Mouse (Mus musculus) testis, adult 2 months (tissue): ENCODE data around the gene Psrc1. TPM values are rescaled to one million over a fixed set of nuclear protein-coding genes. Genes with fewer than 3 reads are reported as not detected.

Experiments used
- H3K27ac ChIP-seq: fragments of 200-500 bp; 2 replicates; pipeline ENCODE4 v1.5.1; 2012; ENCODE audit warnings: low read depth, low read length; ENCODE audit not compliant: control insufficient read depth, insufficient read depth
- H3K27me3 ChIP-seq: fragments of 200-500 bp; 2 replicates; pipeline ENCODE4 v1.6.1; 2012; ENCODE audit warnings: mild to moderate bottlenecking, low read length, moderate library complexity; ENCODE audit not compliant: control insufficient read depth, insufficient read depth
- H3K36me3 ChIP-seq: fragments of 200-500 bp; 2 replicates; pipeline ENCODE4 v1.6.1; 2012; ENCODE audit warnings: mild to moderate bottlenecking, low read length; ENCODE audit not compliant: control insufficient read depth, insufficient read depth
- H3K4me1 ChIP-seq: fragments of 200-500 bp; 2 replicates; pipeline ENCODE4 v1.6.1; 2012; ENCODE audit warnings: low read length; ENCODE audit not compliant: control insufficient read depth, insufficient read depth
- H3K4me3 ChIP-seq: fragments of 200-500 bp; 2 replicates; pipeline ENCODE4 v1.5.1; 2012; ENCODE audit warnings: low read depth, mild to moderate bottlenecking, low read length, moderate library complexity, mixed read lengths; ENCODE audit not compliant: control insufficient read depth
- CTCF ChIP-seq: fragments of 200-500 bp; IDR thresholded peaks from 2 replicates; pipeline ENCODE4 v1.5.1; 2012; ENCODE audit warnings: low read depth, mild to moderate bottlenecking, inconsistent platforms, low read length, moderate library complexity; ENCODE audit not compliant: control insufficient read depth, insufficient read depth, insufficient replicate concordance
- POLR2A ChIP-seq: fragments of 200-500 bp; IDR thresholded peaks from 2 replicates; pipeline ENCODE4 v1.6.1; 2012; ENCODE audit warnings: low read depth, mild to moderate bottlenecking, inconsistent platforms, low read length, moderate library complexity; ENCODE audit not compliant: control insufficient read depth
- polyA plus RNA-seq: library from polyadenylated mRNA; depleted of rRNA; stranded (reverse); fragments of >200 nt; gene quantifications from 2 replicates; pipeline ENCODE4 v1.2.3, GENCODE M21; 2012

The Psrc1 gene
- polyA plus RNA-seq, 1 experiment, result 1.1 TPM

- Histone ChIP-seq H3K4me3 (no peak overlapping the region), H3K36me3 (no peaks in the 10 kb centered on the region), H3K4me1 (peaks cover under 1% of the 10 kb centered on the region; the same call in 1 of the 2 replicates), H3K27ac (no peak overlapping the region), H3K27me3 (no peaks in the 10 kb centered on the region)
- TF ChIP-seq POLR2A (no peak), CTCF (no peak)
These were observed 11.4 kb upstream of the Psrc1 start for GRCm38 (mm10) chr3:108372274-108372673.

GRCm38 (mm10) chr3:108372691-108373090 lies 10.9 kb upstream of the Psrc1 start:
- Histone ChIP-seq H3K27ac (no peak overlapping the region), H3K36me3 (no peaks in the 10 kb centered on the region), H3K4me1 (no peaks in the 10 kb centered on the region), H3K4me3 (no peak overlapping the region), H3K27me3 (no peaks in the 10 kb centered on the region)
- TF ChIP-seq CTCF (no peak), POLR2A (no peak)

GRCm38 (mm10) chr3:108378875-108379663 lies 4.6 kb upstream of the Psrc1 start:
- H3K27ac ChIP-seq, result no peak overlapping the region
- H3K4me1 ChIP-seq, result peaks cover 7% of the 10 kb centered on the region; the same call in 1 of the 2 replicates
- H3K36me3 ChIP-seq, result no peaks in the 10 kb centered on the region
- no peak overlapping the region for H3K4me3 ChIP-seq
- TF ChIP-seq POLR2A (no peak), CTCF (no peak)
- no peaks in the 10 kb centered on the region for H3K27me3 ChIP-seq

GRCm38 (mm10) chr3:108380695-108381094 lies 2.9 kb upstream of the Psrc1 start:
- TF ChIP-seq CTCF (peak; percentile 20; the same call in 1 of the 2 replicates), POLR2A (no peak)
- Histone ChIP-seq H3K36me3 (no peaks in the 10 kb centered on the region), H3K27ac (no peak overlapping the region), H3K4me3 (no peak overlapping the region), H3K4me1 (peaks cover 8% of the 10 kb centered on the region; the same call in 1 of the 2 replicates), H3K27me3 (no peaks in the 10 kb centered on the region)

GRCm38 (mm10) chr3:108381945-108382875 lies 1.4 kb upstream of the Psrc1 start:
- Histone ChIP-seq H3K36me3 (no peaks in the 10 kb centered on the region), H3K27ac (no peak overlapping the region), H3K4me3 (no peak overlapping the region), H3K27me3 (no peaks in the 10 kb centered on the region), H3K4me1 (peaks cover 8% of the 10 kb centered on the region; the same call in 1 of the 2 replicates)
- no peak for TF ChIP-seq CTCF
- no peak for TF ChIP-seq POLR2A

GRCm38 (mm10) chr3:108384425-108384824 lies 786 bp downstream of the Psrc1 start:
- TF ChIP-seq POLR2A (no peak), CTCF (no peak)
- peaks cover 8% of the 10 kb centered on the region; the same call in 1 of the 2 replicates for H3K4me1 ChIP-seq
- no peak overlapping the region for H3K4me3 ChIP-seq
- H3K36me3 ChIP-seq, result no peaks in the 10 kb centered on the region
- no peak overlapping the region for H3K27ac ChIP-seq
- no peaks in the 10 kb centered on the region for H3K27me3 ChIP-seq

- Histone ChIP-seq H3K27ac (no peak overlapping the region), H3K4me3 (no peak overlapping the region), H3K4me1 (peaks cover 8% of the 10 kb centered on the region; the same call in 1 of the 2 replicates), H3K27me3 (no peaks in the 10 kb centered on the region), H3K36me3 (no peaks in the 10 kb centered on the region)
- TF ChIP-seq POLR2A (no peak), CTCF (no peak)
These were observed 2.5 kb downstream of the Psrc1 start for GRCm38 (mm10) chr3:108386186-108386585.

- H3K27me3 ChIP-seq, result no peaks in the 10 kb centered on the region
- H3K4me1 ChIP-seq, result peaks cover 3% of the 10 kb centered on the region; the same call in 1 of the 2 replicates
- H3K27ac ChIP-seq, result no peak overlapping the region
- no peak overlapping the region for H3K4me3 ChIP-seq
- H3K36me3 ChIP-seq, result no peaks in the 10 kb centered on the region; the same call in 1 of the 2 replicates
- TF ChIP-seq POLR2A (no peak), CTCF (peak; percentile 89; the same call in 1 of the 2 replicates)
These were observed 5.5 kb downstream of the Psrc1 start for GRCm38 (mm10) chr3:108389111-108389545.
